Mouse (Mus musculus): ENCODE data around the gene Polr1d. TPM values are rescaled to one million over a fixed set of nuclear protein-coding genes. Genes with fewer than 3 reads are reported as not detected.

Polr1d gene
- polyA plus RNA-seq (2015; fragmentation: Nextera tagmentation; extraction: Ambion mirVana), result 151 and 155 TPM in 2 replicates

DNA sequence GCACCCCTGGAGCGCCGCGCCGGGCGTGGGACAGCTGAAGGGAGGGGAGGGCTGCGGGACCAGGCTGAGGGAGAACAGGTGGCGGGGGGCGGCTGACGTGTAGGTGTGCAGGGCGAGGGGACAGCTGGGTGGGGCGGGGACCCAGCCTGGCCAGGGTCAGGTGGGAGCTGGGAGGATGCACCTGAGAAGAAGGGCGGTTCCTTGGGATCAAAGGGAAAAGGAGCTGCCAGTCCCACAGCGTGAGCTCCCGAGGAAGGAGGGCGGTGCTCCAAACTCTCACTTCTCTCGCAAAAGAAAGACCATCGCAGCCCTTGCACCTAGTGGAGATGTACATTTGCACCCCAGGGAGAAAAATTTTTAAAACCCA is at the start of gene Polr1d:
Polr1d (plus strand) TSS at position 252 of the 367 bp plus-strand sequence.
- H3K9ac ChIP-seq, result peak within 1 kb of the TSS; percentile 81
- no peaks in the 10 kb centered on the region for H3K9me3 ChIP-seq
- ATAC-seq, result peak; percentile 83
- peaks cover 20% of the 10 kb centered on the region for H3K4me1 ChIP-seq (replicated peaks)
- no peaks in the 10 kb centered on the region for H3K36me3 ChIP-seq
- peak within 1 kb of the TSS; percentile 91 for H3K4me2 ChIP-seq (replicated peaks)
- peak within 1 kb of the TSS; percentile 65 for H3K4me3 ChIP-seq (replicated peaks)
- H3K27ac ChIP-seq, result peak within 1 kb of the TSS; percentile 98
- no peaks in the 10 kb centered on the region for H3K27me3 ChIP-seq (replicated peaks)
- 0% methylated on average over 15 of the region's 17 CpGs for WGBS

DNA sequence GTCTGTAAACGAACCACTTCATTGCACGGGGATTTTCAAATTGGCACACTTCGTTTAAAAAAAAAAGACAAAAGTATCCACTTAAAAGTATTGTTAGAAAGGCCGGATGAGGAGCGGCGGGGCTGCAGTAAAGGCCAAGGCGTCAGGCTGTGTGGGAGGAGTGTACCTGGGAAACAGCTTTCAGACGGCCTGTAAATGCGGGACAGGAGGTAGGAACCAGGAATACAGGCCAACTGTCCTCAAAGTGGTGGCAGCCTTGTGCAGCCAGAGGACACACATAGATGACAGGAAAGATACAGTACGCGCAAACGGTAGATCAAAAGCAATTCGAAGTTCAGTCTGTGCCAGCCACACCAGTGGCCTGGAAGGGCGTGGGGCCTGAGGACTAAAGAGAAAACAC is 45.6 kb upstream of the Polr1d start:
- Histone ChIP-seq H3K4me1 (replicated peaks) (no peaks in the 10 kb centered on the region), H3K36me3 (peaks cover 15% of the 10 kb centered on the region; the same call in 1 of the 2 replicates), H3K4me2 (replicated peaks) (no peak overlapping the region), H3K27me3 (replicated peaks) (no peaks in the 10 kb centered on the region), H3K9me3 (no peaks in the 10 kb centered on the region), H3K4me3 (replicated peaks) (no peak overlapping the region), H3K27ac (no peak overlapping the region), H3K9ac (no peak overlapping the region)
- WGBS, result 79% methylated on average over 14 of the region's 14 CpGs
- no peak for ATAC-seq

DNA sequence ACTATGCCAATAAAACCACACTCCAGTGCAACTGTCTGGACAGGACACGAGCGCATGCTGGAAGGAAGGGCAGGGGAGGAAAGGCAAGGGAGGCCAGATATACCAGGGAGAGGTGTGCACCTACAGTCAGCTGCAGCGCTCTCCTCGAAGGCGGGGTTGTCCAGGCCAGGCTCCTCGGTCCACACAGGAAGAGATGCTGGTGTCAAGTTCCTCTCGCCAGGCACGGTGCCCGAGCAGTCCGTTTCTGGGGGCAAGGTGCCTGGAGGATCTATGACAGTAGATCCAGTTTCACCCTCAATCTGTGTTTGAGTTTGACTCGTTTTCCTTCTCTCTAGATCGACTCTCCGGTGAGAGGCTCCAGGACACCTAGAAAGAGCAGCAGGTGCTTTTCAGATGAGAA is 43.7 kb upstream of the Polr1d start:
- Histone ChIP-seq H3K9ac (no peak overlapping the region), H3K27ac (no peak overlapping the region), H3K4me1 (replicated peaks) (no peaks in the 10 kb centered on the region), H3K9me3 (no peaks in the 10 kb centered on the region), H3K4me3 (replicated peaks) (no peak overlapping the region), H3K4me2 (replicated peaks) (no peak overlapping the region), H3K36me3 (peaks cover 6% of the 10 kb centered on the region; the same call in 1 of the 2 replicates), H3K27me3 (replicated peaks) (no peaks in the 10 kb centered on the region)
- no peak for ATAC-seq
- WGBS, result 84% methylated on average over 13 of the region's 13 CpGs

DNA sequence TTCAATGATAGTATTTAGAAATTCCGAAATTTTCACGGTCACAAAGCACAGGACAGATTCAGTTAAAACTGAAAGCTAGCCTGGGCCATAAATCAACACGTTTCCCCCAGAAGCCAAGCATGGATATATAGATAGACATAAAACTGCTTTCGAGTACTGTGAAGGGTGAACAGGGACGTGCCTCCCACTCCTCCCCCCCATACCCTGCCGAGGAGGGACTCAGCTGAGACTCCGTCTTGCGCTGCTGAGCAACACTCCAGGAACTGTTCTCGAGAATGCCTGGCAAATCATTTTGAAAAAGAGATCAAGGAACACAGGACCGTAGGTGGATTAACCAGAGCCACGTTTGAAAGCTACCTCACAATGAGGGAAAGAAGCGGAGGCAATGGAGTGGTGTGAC is 42.6 kb upstream of the Polr1d start:
- H3K27me3 ChIP-seq (replicated peaks), result no peaks in the 10 kb centered on the region
- no peak overlapping the region for H3K4me3 ChIP-seq (replicated peaks)
- no peak overlapping the region for H3K9ac ChIP-seq
- ATAC-seq, result no peak
- no peak overlapping the region for H3K4me2 ChIP-seq (replicated peaks)
- 0 out of 2 replicates have a peak, but pooled peaks cover 5% of the 10 kb centered on the region for H3K36me3 ChIP-seq
- 70% methylated on average over 12 of the region's 12 CpGs for WGBS
- H3K27ac ChIP-seq, result no peak overlapping the region
- H3K4me1 ChIP-seq (replicated peaks), result no peaks in the 10 kb centered on the region
- H3K9me3 ChIP-seq, result no peaks in the 10 kb centered on the region

DNA sequence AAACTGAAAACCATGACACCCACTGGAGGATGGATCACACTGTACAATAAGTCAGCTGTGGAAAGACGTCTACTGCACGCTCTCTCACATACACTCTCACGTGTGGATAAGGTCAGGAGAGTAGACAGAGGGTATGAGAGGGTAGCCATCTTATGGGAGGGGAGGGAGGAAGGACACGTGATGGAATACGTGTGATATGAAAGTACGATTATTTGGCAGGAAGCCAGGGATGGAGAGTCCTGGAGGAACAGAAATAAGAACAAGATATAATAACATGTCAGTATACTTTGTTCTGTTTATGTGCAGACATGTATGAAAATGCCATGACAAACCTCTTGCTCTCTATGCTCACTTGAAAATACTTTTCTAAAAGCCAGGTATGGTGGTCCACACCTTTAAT is 41.5 kb upstream of the Polr1d start:
- no peaks in the 10 kb centered on the region for H3K27me3 ChIP-seq (replicated peaks)
- no peaks in the 10 kb centered on the region for H3K4me1 ChIP-seq (replicated peaks)
- no peaks in the 10 kb centered on the region for H3K9me3 ChIP-seq
- H3K27ac ChIP-seq, result no peak overlapping the region
- H3K36me3 ChIP-seq, result 0 out of 2 replicates have a peak, but pooled peaks cover 3% of the 10 kb centered on the region
- H3K4me2 ChIP-seq (replicated peaks), result no peak overlapping the region
- no peak for ATAC-seq
- 77% methylated on average over 6 of the region's 6 CpGs for WGBS
- H3K9ac ChIP-seq, result no peak overlapping the region
- H3K4me3 ChIP-seq (replicated peaks), result no peak overlapping the region

DNA sequence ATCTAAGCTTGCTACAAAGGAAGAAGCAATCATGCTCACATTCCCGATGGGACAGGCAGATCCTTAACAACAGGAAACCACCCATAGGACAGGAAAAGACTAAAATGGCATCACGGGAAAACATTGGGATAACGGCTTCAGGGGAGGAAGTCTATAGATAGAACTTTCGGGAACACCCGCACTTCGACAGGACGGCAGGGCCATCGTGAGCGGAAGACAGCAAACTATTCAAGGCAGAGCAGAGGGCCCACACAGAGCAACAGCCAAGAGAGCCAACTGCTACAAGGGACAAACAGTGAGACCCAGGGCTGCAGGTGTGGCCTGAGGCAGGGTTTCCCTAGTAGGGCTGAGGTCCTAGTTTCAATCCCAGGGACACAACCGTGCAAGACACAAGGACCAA is 40.8 kb upstream of the Polr1d start:
- 82% methylated on average over 10 of the region's 10 CpGs for WGBS
- H3K9ac ChIP-seq, result no peak overlapping the region
- no peak overlapping the region for H3K4me3 ChIP-seq (replicated peaks)
- peaks cover 3% of the 10 kb centered on the region; the same call in 1 of the 2 replicates for H3K36me3 ChIP-seq
- no peak for ATAC-seq
- H3K4me1 ChIP-seq (replicated peaks), result no peaks in the 10 kb centered on the region
- no peaks in the 10 kb centered on the region for H3K9me3 ChIP-seq
- H3K27me3 ChIP-seq (replicated peaks), result no peaks in the 10 kb centered on the region
- no peak overlapping the region for H3K27ac ChIP-seq
- H3K4me2 ChIP-seq (replicated peaks), result no peak overlapping the region

DNA sequence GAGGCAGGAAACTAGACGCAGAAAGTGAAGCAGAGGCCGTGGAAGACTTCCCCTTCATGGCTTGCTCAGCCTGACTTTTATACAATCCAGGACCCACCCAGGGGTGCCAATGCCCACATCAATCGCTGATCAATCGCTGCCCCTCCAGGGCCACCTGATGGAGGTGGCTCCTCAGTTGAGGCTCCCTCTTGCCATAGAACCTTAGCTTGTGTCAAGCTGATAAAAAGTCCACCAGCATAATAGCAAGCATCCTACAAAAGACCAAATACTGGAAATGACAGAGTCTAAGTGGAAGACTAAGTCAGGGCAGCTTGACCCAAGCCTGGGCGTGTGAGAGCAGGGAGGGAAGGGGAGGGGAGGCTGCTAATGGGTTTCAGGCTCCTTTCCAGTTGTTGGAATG is 40.2 kb upstream of the Polr1d start:
- ATAC-seq, result no peak
- H3K27ac ChIP-seq, result no peak overlapping the region
- H3K4me1 ChIP-seq (replicated peaks), result no peaks in the 10 kb centered on the region
- H3K9ac ChIP-seq, result no peak overlapping the region
- H3K9me3 ChIP-seq, result no peaks in the 10 kb centered on the region
- peaks cover 2% of the 10 kb centered on the region; the same call in 1 of the 2 replicates for H3K36me3 ChIP-seq
- H3K27me3 ChIP-seq (replicated peaks), result no peaks in the 10 kb centered on the region
- no peak overlapping the region for H3K4me2 ChIP-seq (replicated peaks)
- WGBS, result 88% methylated on average over 5 of the region's 5 CpGs
- H3K4me3 ChIP-seq (replicated peaks), result no peak overlapping the region

DNA sequence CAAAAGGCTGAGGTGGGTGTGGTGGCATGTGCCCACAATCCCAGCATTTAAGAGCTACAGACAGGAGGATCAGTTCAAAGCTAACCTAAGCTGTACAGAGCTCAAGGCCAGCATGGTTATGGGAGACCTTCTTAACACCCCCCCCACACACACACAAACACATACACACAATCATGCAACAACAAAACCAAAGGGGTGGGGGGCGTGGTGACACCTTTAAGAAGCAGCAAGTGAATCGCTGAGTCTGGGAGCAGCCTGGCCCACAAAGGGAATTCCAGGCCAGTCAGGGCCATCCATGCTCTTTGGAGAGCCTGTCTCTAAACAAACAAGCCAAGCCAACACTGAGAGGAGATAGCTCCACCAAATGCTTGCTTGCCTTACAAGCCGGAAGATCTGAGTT is 39.2 kb upstream of the Polr1d start:
- no peaks in the 10 kb centered on the region for H3K9me3 ChIP-seq
- H3K4me3 ChIP-seq (replicated peaks), result no peak overlapping the region
- no peak overlapping the region for H3K4me2 ChIP-seq (replicated peaks)
- no peak overlapping the region for H3K27ac ChIP-seq
- no peak overlapping the region for H3K9ac ChIP-seq
- H3K4me1 ChIP-seq (replicated peaks), result no peaks in the 10 kb centered on the region
- H3K36me3 ChIP-seq, result no peaks in the 10 kb centered on the region; the same call in 1 of the 2 replicates
- ATAC-seq, result no peak
- H3K27me3 ChIP-seq (replicated peaks), result no peaks in the 10 kb centered on the region
- 42% methylated on average over 3 of the region's 3 CpGs for WGBS

DNA sequence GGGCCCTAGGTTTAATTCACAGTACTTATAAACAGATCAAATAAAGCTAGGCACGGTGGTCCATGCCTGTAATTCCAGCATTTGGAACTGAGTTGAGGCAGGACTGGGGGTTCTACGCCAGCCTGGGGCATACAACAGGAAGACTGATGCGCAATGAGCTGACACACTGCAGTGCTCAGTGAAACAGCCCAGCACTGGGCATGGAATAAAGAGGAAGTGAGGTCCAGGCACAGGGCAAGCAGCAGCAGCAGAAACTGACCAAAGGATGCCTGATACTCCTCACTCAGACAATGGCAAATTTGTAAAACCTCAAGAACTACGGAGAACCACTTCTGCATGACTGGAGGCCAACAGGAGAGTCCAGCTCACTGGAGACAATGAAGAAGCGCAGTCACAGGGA is 37.5 kb upstream of the Polr1d start:
- WGBS, result 77% methylated on average over 5 of the region's 5 CpGs

DNA sequence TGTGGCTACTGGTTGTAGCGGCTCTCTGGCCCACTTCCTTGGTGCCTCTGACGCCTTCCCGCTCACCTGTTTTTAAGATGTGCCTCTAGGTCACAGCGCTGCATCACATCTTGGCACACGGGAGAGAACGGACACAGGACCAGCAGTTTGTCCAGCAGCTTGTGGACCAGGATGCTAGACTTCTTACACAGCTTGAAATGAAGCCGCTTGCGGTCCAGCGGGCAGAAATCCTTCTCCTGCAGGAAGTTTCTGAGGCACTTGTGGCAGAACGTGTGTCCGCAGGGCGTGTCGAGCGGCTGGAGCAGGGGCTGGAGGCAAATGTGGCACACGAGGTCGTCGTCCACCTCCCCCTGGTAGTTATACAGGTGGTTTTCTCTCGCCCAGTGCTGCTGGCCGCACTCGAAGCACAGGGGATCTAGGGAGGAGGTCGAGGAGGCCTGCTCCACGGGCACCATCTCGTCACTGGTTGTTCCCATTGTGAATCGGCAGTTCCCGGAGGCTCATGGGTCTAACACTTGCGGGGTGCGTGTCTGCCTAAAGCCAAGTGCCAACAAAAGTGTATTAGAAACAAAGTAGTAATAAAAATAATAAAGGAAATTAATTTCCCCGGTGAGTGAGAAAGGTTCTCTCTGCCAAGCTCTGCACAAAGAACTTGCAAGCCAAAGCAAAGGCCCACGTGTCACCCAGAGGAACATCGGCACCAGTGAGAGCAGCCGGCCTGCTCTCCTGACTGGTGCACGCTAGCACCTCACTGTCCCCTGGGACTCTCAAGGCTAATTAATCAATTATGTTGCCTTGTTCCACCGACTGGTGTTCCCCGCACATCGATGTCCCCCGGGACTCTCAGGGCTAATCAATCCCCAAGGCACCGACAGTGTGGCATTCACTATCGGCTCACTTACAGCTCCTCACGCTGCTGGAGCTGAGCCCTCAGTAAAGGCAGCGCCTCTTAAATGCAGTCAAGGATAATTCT is 34.6 kb upstream of the Polr1d start:
- WGBS, result 83% methylated on average over 40 of the region's 40 CpGs

More for the DNA sequence above, 37.5 kb upstream of the Polr1d start:
- Histone ChIP-seq H3K4me3 (replicated peaks) (no peak overlapping the region), H3K36me3 (no peaks in the 10 kb centered on the region; the same call in 1 of the 2 replicates), H3K27ac (no peak overlapping the region), H3K9me3 (no peaks in the 10 kb centered on the region), H3K27me3 (replicated peaks) (no peaks in the 10 kb centered on the region), H3K4me1 (replicated peaks) (no peaks in the 10 kb centered on the region), H3K9ac (no peak overlapping the region), H3K4me2 (replicated peaks) (no peak overlapping the region)
- ATAC-seq, result no peak

DNA sequence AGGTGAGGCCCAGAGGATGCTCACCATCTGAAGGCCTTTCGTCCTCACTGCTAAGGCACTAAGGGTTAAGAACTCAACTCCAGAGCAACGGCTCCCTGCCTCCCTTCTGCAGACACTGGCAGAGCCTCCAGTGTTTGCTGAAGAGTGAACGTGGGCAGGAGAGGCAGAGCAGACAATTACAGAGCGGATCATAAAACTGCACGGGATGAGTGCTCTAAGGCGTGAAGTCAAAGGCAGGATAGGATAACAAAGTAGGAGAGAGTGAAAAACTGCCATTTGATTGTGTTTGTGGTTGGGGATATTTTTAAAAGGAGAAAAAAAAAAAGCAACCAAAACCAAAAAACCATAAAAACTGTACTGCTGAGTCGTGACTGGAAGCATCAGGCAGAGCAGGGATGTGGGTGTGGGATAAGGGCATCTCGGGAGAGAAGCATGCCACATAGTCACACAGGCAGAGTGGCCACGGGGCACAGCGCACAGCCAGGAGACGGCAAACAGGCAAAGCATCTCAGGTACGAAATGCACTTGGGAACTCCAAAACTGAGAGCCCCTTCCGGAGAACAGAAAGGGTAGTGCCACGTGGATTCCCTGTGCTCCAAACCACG is 33.5 kb upstream of the Polr1d start:
- no peak overlapping the region for H3K27ac ChIP-seq
- no peak overlapping the region for H3K4me3 ChIP-seq (replicated peaks)
- no peak overlapping the region for H3K4me2 ChIP-seq (replicated peaks)
- H3K36me3 ChIP-seq, result no peaks in the 10 kb centered on the region; the same call in 1 of the 2 replicates
- ATAC-seq, result no peak
- 0 out of 2 replicates have a peak, but pooled peaks cover 4% of the 10 kb centered on the region for H3K4me1 ChIP-seq (replicated peaks)
- no peaks in the 10 kb centered on the region for H3K9me3 ChIP-seq
- H3K27me3 ChIP-seq (replicated peaks), result no peaks in the 10 kb centered on the region
- H3K9ac ChIP-seq, result no peak overlapping the region
- 55% methylated on average over 15 of the region's 15 CpGs for WGBS

More for the DNA sequence above, 34.6 kb upstream of the Polr1d start:
- H3K4me2 ChIP-seq (replicated peaks), result no peak overlapping the region
- 0 out of 2 replicates have a peak, but pooled peaks cover 4% of the 10 kb centered on the region for H3K4me1 ChIP-seq (replicated peaks)
- no peak overlapping the region for H3K4me3 ChIP-seq (replicated peaks)
- no peak overlapping the region for H3K9ac ChIP-seq
- ATAC-seq, result no peak
- no peaks in the 10 kb centered on the region for H3K9me3 ChIP-seq
- H3K36me3 ChIP-seq, result no peaks in the 10 kb centered on the region; the same call in 1 of the 2 replicates
- H3K27ac ChIP-seq, result no peak overlapping the region
- H3K27me3 ChIP-seq (replicated peaks), result no peaks in the 10 kb centered on the region

DNA sequence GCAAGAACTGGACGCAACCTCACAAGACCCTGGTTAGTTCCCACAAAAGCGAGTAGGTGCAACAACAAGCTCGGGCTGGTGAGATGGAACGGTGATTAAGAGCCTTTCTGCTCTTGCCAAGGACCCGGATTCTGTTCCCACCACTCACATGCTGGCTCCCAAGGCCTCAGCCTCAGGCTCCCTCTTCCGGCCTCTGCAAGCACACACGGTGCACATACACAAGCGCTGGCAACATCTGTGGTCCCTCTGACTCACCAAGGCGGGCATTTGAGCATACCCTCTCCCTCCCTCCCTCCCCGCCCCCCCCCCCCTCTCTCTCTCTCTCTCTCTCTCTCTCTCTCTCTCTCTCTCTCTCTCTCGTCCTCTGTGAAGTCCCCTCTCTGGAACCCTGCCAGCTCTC is 31.5 kb upstream of the Polr1d start:
- no peak overlapping the region for H3K9ac ChIP-seq
- ATAC-seq, result no peak
- H3K27me3 ChIP-seq (replicated peaks), result no peaks in the 10 kb centered on the region
- H3K4me3 ChIP-seq (replicated peaks), result no peak overlapping the region
- H3K9me3 ChIP-seq, result no peaks in the 10 kb centered on the region
- no peaks in the 10 kb centered on the region; the same call in 1 of the 2 replicates for H3K36me3 ChIP-seq
- WGBS, result 68% methylated on average over 10 of the region's 11 CpGs
- peaks cover 13% of the 10 kb centered on the region; the same call in 1 of the 2 replicates for H3K4me1 ChIP-seq (replicated peaks)
- H3K27ac ChIP-seq, result no peak overlapping the region
- no peak overlapping the region for H3K4me2 ChIP-seq (replicated peaks)

Measured in intestine, embryonic 15.5 days (tissue).